Mouse (Mus musculus) gastrocnemius, postnatal 10 days (tissue): ENCODE data around the gene Dixdc1. TPM values are rescaled to one million over a fixed set of nuclear protein-coding genes. Genes with fewer than 3 reads are reported as not detected.

ENCODE experiments used
- DNase-seq: peaks from one replicate; pipeline ENCODE4 v3.0.0; 2021; ENCODE audit warnings: mixed read lengths
- total RNA-seq, 2 experiments: library from RNA; stranded (reverse); gene quantifications; 2 replicates each; pipeline ENCODE4 v1.2.3; 2021

The Dixdc1 gene
- total RNA-seq, 2 experiments from 2014 or later, result 6.2 to 9.3 TPM

DNA sequence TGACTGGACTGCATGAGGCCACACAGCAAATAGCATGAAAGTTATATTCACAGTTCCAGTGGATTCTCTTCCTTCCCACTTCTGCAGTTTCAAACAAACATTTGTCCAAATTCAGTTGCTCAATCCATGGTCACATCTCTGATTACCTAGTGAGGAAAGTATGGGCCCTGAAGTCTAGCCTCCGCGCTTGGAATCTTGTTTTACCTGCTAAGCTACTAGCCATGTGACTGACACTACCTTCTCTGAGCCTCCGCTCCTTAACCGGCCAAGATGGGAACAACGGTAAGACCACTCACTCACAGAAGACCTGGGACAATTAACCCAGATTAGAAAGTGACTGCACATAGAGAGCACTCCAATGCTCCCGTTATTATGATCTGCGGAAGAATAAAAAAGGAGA, 6.5 kb upstream of the Dixdc1 start:
- no peak for DNase-seq

- no peak for DNase-seq
Observed at GRCm38 (mm10) chr9:50742744-50743143, 3.4 kb upstream of the Dixdc1 start.

DNA sequence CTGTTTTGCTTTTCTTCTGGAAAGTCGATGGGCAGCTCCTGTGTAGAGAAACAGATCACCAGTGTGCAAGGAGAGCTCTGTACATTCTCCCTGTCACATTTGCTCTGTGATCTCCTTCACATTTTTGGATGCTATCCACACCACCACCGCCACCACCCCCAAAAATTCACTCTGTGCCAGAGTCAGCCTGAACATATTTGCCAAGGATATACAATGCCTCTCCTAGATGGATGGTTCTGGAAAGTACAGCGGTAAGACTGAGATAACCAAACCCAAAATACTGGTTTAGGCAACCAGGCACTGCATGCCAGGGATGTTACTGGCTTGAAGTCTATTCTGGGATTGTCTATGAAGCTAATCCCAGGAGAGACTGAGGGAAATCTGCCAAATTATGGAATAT, 2.9 kb upstream of the Dixdc1 start:
- no peak for DNase-seq

DNA sequence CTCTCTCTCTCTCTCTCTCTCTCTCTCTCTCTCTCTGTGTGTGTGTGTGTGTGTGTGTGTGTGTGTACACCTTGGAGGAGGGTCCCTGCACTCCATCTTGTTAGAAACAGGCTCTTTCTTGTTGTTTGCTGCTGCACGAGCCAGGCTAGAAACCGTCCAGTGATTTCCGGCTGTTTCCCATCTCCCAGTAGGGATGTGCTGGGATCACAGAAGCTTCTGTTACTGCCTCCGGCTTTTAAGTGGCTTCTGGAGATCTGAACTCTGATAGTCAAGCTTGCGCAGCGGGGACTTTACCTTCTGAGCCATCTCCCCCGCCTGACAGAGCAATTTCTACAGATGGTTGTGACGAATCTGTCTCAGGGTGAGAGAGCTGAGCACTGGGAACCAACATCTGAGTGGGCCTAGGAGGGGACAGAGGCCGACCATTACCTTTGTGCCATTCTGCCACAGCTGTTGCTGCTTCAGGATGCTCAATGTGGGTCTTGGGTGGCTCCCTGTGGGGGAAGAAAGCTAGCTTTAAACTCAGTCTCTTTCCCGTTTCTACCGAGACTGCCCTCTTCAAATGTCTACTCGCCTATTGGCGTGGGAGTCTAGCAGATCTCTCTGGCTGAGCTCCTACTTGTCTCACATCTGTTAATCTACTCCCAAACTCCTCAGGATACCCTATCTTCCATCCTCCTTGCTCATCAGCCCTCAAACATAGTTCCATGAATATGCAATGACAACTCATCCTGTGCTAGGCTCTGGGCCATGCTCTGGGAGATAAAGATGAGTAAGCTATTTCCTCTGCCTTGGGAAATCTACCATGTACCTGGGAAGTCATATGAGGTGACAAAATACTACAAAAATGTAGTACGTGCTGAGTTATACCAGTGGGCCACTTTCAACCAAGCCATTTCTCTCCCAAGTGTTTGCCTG, 1.8 kb upstream of the Dixdc1 start:
- no peak for DNase-seq

GRCm38 (mm10) chr9:50734989-50735388, 4.3 kb downstream of the Dixdc1 start:
- peak; percentile 47 for DNase-seq

- no peak for DNase-seq
Observed at GRCm38 (mm10) chr9:50732560-50732959, 6.8 kb downstream of the Dixdc1 start.

- DNase-seq, result no peak
Observed at GRCm38 (mm10) chr9:50729600-50729999, 9.7 kb downstream of the Dixdc1 start.

- peak; percentile 72 for DNase-seq
Observed at GRCm38 (mm10) chr9:50727925-50728651, 11.2 kb downstream of the Dixdc1 start.

GRCm38 (mm10) chr9:50727171-50727924, 12.0 kb downstream of the Dixdc1 start:
- DNase-seq, result peak; percentile 19

GRCm38 (mm10) chr9:50725921-50726590, 13.3 kb downstream of the Dixdc1 start:
- no peak for DNase-seq

GRCm38 (mm10) chr9:50724661-50725330, 14.5 kb downstream of the Dixdc1 start:
- no peak for DNase-seq

- no peak for DNase-seq
Observed at GRCm38 (mm10) chr9:50724147-50724546, 15.2 kb downstream of the Dixdc1 start.

- peak; percentile 67 for DNase-seq
Observed at GRCm38 (mm10) chr9:50723406-50723805, 15.9 kb downstream of the Dixdc1 start.

- DNase-seq, result peak; percentile 48
Observed at GRCm38 (mm10) chr9:50722451-50722911, 16.8 kb downstream of the Dixdc1 start.

GRCm38 (mm10) chr9:50721061-50721460, 18.3 kb downstream of the Dixdc1 start:
- no peak for DNase-seq

DNA sequence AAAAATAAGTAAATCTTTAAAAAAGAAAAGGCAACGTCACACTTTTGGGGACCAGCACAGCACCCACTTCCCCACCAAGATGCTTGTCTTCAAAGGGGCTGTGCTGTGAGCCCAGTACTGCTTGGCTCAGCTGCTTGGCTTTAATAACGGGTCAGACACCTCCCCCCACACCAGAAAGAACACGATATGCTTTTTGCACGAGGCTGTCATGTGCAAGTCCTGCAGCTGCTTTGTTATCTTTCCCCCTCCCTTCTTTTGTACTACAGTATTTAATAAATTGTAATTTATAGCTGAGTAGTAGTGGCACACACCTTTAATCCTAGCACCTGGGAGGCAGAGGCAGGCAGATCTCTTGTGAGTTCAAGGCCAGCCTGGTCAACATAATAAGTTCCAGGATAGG, 20.4 kb downstream of the Dixdc1 start:
- no peak for DNase-seq

DNA sequence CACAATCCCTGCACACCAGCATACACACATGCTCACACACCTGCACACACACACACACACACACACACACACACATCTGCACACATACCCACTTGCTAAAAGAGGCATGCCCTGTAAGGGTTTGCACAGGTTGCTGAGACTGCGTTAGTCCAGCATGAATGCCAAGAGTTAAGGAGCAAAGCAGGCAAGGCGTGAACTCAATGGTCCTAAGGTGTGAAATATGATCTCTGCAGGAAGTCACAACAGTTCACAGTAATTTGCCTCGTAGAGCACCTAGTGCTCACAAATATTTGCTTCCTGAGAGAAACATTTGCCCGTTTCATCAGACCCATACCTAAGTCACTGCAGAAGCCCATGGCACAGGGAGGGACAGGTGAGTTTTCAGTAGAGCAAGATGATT, 25.1 kb downstream of the Dixdc1 start:
- DNase-seq, result no peak

DNA sequence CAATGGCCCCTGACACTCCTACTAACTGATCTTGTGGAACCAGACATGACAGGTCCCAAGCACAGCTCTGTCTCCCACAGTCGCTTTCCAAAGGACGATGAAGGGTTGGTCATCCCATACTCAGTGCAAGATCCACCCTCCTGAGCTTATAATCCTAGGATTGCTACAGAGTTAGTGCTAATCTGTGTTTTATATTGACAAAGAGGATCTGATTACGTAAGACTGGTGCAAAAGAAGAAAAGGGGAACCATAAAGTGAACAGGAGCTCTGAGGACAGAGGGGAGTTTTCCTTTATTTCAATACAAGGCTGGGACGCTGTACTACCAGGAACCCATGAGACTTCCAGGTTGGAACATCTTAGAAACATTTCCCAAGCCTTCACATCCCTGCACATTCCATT, 28.0 kb downstream of the Dixdc1 start:
- no peak for DNase-seq

DNA sequence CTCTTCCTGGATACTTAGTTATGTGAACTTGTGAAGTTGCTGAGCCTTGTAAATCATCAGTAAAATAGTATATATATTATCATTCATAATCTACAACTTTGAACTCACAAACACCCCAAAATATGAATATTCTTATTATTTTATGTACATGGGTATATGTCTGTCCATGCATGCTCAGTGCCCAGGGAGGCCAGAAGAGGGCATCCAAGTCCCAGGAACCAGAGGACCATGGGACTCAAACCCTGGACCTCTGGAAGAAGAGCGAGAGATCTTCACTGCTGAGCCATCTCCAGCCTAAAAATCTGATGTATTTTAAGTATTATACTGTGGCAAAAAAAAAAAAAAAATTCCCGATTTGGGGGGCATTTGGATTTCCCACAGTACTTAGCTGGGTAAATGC, 30.2 kb downstream of the Dixdc1 start:
- DNase-seq, result no peak

DNA sequence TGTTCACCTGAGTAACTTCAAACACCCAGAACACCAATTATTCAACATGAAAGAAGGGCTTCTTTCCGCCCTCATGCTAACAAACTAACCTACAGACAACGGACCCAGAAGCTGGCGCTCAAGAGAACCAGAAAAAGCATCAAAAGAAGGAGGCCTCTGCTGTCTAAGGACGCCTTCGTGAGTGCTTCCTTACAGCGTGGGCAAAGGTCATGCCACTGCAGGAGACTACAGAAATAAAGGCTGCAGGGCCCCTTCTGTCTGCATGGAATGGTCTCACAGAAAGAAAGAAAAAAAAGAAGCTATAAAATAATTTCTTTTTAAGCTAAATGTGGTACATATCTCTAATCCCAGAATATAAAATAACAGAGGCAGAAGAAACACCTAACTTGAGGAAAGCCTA, 34.4 kb downstream of the Dixdc1 start:
- DNase-seq, result no peak

DNA sequence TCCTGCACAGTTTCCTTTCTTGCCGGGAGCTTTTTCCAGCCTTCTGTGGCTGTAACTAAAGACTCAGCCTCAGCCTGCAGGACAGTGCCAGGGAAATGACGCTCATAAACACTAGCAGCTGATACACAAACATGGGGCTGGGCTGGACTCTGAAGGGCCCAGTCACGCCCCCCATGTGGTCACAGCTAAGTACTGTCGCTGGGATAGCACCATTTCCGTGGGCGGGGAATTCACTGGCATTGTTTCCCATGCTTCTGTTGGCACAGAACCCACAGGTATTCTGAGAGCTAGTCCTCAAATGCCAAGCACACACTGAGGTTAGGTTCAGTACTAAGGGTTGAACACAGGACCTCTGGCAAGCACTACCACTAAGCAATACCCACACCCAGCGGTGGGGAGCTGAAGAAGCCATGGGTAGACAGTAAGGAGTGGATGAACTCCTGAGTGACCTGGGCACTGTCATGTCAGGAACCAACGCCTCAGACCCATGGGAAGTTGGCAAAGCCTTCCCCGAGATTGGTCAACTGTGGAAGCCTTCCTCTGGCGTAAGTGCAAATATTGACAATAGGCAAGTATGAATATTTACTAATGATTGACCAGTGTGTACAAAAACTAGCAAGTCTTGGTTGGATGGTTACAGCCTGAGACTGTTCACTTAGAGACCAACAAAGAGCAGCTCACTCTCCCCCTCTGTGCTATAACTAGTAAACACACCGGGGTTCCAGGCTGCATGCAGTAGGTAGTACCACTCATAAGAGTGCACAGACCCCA, 38.2 kb downstream of the Dixdc1 start:
- peak; percentile 48 for DNase-seq
